Mouse (Mus musculus) liver, adult 2 months (tissue): Measurements from ENCODE around the gene Nxn. TPM values are rescaled to one million over a fixed set of nuclear protein-coding genes. Genes with fewer than 3 reads are reported as not detected.

Experiments
- DNase-seq: peaks from one replicate; pipeline ENCODE4 v3.0.0-alpha.2; 2011; ENCODE audit warnings: low read depth, low spot score; ENCODE audit errors: extremely low read depth
- H3K27ac ChIP-seq: fragments of 200-500 bp; replicated peaks from 2 replicates; pipeline ENCODE4 v1.5.1; 2012; ENCODE audit warnings: low read depth, mild to moderate bottlenecking, control low read depth, inconsistent platforms, low read length; ENCODE audit not compliant: insufficient read depth
- H3K27me3 ChIP-seq: fragments of 200-500 bp; 2 replicates; pipeline ENCODE4 v1.6.1; 2012; ENCODE audit warnings: mild to moderate bottlenecking, moderate library complexity, low read length, inconsistent platforms; ENCODE audit not compliant: control insufficient read depth, insufficient read depth
- H3K36me3 ChIP-seq: fragments of 200-500 bp; 2 replicates; pipeline ENCODE4 v1.6.1; 2012; ENCODE audit warnings: low read length, inconsistent platforms; ENCODE audit not compliant: control insufficient read depth, insufficient read depth
- H3K4me1 ChIP-seq: fragments of 200-500 bp; 2 replicates; pipeline ENCODE4 v1.6.1; 2011; ENCODE audit warnings: low read length; ENCODE audit not compliant: control insufficient read depth, insufficient read depth
- H3K4me3 ChIP-seq: fragments of 200-500 bp; 2 replicates; pipeline ENCODE4 v1.5.1; 2011; ENCODE audit warnings: low read depth, mild to moderate bottlenecking, control low read depth, low read length, moderate library complexity; ENCODE audit not compliant: insufficient read depth
- H3K79me2 ChIP-seq: fragments of 200-500 bp; 2 replicates; pipeline ENCODE4 v1.6.1; 2012; ENCODE audit warnings: inconsistent platforms, mild to moderate bottlenecking, low read length, moderate library complexity; ENCODE audit not compliant: control insufficient read depth, insufficient read depth
- H3K9ac ChIP-seq: fragments of 200-500 bp; 2 replicates; pipeline ENCODE4 v1.6.1; 2012; ENCODE audit warnings: low read depth, mild to moderate bottlenecking, control low read depth, inconsistent platforms, low read length
- CTCF ChIP-seq: fragments of 200-500 bp; IDR thresholded peaks from 2 replicates; pipeline ENCODE4 v1.5.1; 2011; ENCODE audit warnings: low read depth, low read length, control low read depth
- POLR2A ChIP-seq: fragments of 200-500 bp; IDR thresholded peaks from 2 replicates; pipeline ENCODE4 v1.6.1; 2011; ENCODE audit warnings: low read length, control low read depth; ENCODE audit not compliant: insufficient read depth; ENCODE audit errors: extremely low read depth
- WGBS: fragments of 180-500 bp; shearing (Covaris S2); methylation state at CpG from one replicate; pipeline ENCODE4 v1.1.7; 2018; 5-methylcytosine and 5-hydroxymethylcytosine counted together
- polyA plus RNA-seq: library from polyadenylated mRNA; depleted of rRNA; stranded (reverse); fragments of >200 nt; gene quantifications from 2 replicates; pipeline ENCODE4 v1.2.3, GENCODE M21; 2012
- total RNA-seq: library from RNA; depleted of rRNA; stranded (reverse); fragments of >200 nt; gene quantifications from 2 replicates; pipeline ENCODE4 v1.2.3, GENCODE M21; 2014

Nxn gene
- total and polyA plus RNA-seq, 2 experiments: 1.0 to 1.6 TPM

- no peak for TF ChIP-seq CTCF
- TF ChIP-seq POLR2A: no peak
- Histone ChIP-seq H3K27me3 (no peaks in the 10 kb centered on the region), H3K4me1 (no peaks in the 10 kb centered on the region), H3K36me3 (no peaks in the 10 kb centered on the region), H3K4me3 (no peak overlapping the region), H3K27ac (no peak overlapping the region), H3K9ac (no peak overlapping the region), H3K79me2 (no peaks in the 10 kb centered on the region)
- DNase-seq: no peak
- 86% methylated on average over 9 of the region's 9 CpGs for WGBS
Measured at GRCm38 (mm10) chr11:76320475-76320874, 78.5 kb downstream of the Nxn start.

DNA sequence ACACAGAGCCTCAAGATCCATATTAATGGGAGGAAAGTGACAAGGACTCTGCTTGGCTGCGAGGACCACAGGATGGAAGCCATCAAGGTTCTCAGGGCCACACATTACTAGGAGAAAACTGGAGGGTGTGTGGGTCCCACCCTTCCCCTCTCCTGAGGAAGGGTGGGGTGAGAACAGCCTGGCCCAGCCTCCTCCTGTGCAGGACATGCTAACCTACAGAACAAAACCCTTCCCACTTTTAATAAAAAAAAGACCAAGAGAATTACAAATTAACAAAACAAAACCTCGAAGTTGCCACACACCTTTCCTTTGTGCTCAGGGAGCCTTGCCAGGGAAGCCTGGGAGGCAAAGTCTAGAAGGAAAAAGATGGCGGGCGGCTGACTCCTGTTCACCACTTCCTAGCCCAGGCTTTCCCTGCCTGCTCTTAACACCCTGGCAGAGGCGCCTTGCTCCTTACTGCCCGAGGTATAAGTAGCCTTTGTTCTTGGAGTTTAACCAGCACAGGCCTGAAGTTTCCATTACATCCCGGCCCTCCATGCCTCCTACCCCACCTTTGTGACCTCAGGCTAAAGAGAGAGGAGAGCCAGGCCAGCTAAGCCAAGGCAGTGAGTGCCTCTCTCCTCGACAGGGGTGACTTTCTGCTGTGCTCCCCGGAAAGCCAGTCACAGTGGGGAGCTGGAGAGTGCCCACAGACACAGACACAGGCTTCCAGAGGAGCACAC is 79.1 kb downstream of the Nxn start:
- no peak overlapping the region for H3K27ac ChIP-seq
- DNase-seq: no peak
- WGBS: 78% methylated on average over 9 of the region's 9 CpGs

GRCm38 (mm10) chr11:76317904-76318303 is 81.0 kb downstream of the Nxn start:
- Histone ChIP-seq H3K36me3 (no peaks in the 10 kb centered on the region), H3K9ac (no peak overlapping the region), H3K4me3 (no peak overlapping the region), H3K27ac (no peak overlapping the region), H3K4me1 (no peaks in the 10 kb centered on the region), H3K27me3 (no peaks in the 10 kb centered on the region), H3K79me2 (no peaks in the 10 kb centered on the region)
- DNase-seq: no peak
- WGBS: 78% methylated on average over 2 of the region's 2 CpGs
- TF ChIP-seq POLR2A (no peak), CTCF (no peak)

More for the DNA sequence above, 79.1 kb downstream of the Nxn start:
- H3K4me3 ChIP-seq: no peak overlapping the region
- TF ChIP-seq POLR2A (no peak), CTCF (no peak)
- no peaks in the 10 kb centered on the region for H3K79me2 ChIP-seq
- H3K4me1 ChIP-seq: no peaks in the 10 kb centered on the region
- H3K27me3 ChIP-seq: no peaks in the 10 kb centered on the region
- H3K36me3 ChIP-seq: no peaks in the 10 kb centered on the region
- H3K9ac ChIP-seq: no peak overlapping the region

GRCm38 (mm10) chr11:76315785-76316444 is 83.0 kb downstream of the Nxn start:
- Histone ChIP-seq H3K27me3 (no peaks in the 10 kb centered on the region), H3K9ac (no peak overlapping the region), H3K27ac (0 out of 2 replicates have a peak overlapping the region, but pooled peaks have one; percentile 35), H3K79me2 (no peaks in the 10 kb centered on the region), H3K36me3 (no peaks in the 10 kb centered on the region), H3K4me1 (no peaks in the 10 kb centered on the region), H3K4me3 (no peak overlapping the region)
- whole genome bisulfite sequencing: 79% methylated on average over 5 of the region's 5 CpGs
- TF ChIP-seq POLR2A (no peak), CTCF (no peak)
- no peak for DNase-seq

- WGBS: 62% methylated on average over 4 of the region's 4 CpGs
- peak; percentile 17 for DNase-seq
- Histone ChIP-seq H3K4me3 (no peak overlapping the region), H3K79me2 (no peaks in the 10 kb centered on the region), H3K27ac (no peak overlapping the region), H3K27me3 (no peaks in the 10 kb centered on the region), H3K36me3 (no peaks in the 10 kb centered on the region), H3K4me1 (no peaks in the 10 kb centered on the region), H3K9ac (no peak overlapping the region)
- TF ChIP-seq POLR2A (no peak), CTCF (0 out of 2 replicates have a peak, but pooled peaks have one; percentile 5)
Measured at GRCm38 (mm10) chr11:76314741-76315140, 84.2 kb downstream of the Nxn start.

DNA sequence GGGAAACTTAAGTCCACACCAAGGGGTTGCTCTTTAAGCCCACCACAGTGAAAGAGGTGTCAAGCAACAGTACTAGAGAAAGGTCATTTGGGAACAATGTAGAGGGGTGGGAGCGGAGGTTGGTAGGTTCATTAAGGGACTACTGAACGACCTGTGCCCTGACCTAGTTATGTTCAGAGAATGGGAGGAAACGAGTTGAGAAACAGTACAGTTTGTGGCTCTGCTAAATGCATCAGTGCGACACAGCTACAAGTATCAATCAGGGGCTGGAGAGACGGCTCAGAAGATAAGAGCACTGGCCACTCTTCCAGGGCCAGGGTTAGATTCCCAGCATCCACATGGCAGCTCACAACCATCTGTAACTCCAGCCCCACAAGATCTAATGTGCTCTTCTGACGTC is 84.8 kb downstream of the Nxn start:
- Histone ChIP-seq H3K27ac (no peak overlapping the region), H3K9ac (no peak overlapping the region), H3K79me2 (no peaks in the 10 kb centered on the region), H3K36me3 (no peaks in the 10 kb centered on the region), H3K27me3 (no peaks in the 10 kb centered on the region), H3K4me1 (no peaks in the 10 kb centered on the region), H3K4me3 (no peak overlapping the region)
- DNase-seq: no peak
- whole genome bisulfite sequencing: 72% methylated on average over 6 of the region's 6 CpGs
- TF ChIP-seq CTCF (no peak), POLR2A (no peak)
